ENCODE assay signal across 27 mouse cellular contexts in genomic region chr19:4889791-4890190, GRCm38 (mm10). TPM values are rescaled to one million over a fixed set of nuclear protein-coding genes. Genes with fewer than 3 reads are reported as not detected.
A peak's percentile ranks its signal among the peaks of the same experiment; 100 is the strongest.
DNase-seq lines count a peak whose midpoint lies in the region; ATAC-seq lines count a peak whose summit lies in the region.
"Had no signal": no experiment of that assay in that cellular context is flagged by ENCODE, and none has a peak within 500 bp of the region (broad histone marks: within the 10 kb centered on the region; RNA-seq: fewer than 3 reads in every experiment).

No protein-coding gene starts in this region.

- ATAC-seq in heart, embryonic 15.5 days (replicated peaks; ENCODE audit: insufficient number of reproducible peaks, insufficient read depth, low FRiP score, low read depth), result 0 out of 2 replicates have a peak, but pooled peaks have one; percentile 22
- no peak for ATAC-seq in heart, embryonic 12.5 days (ENCODE audit: insufficient number of reproducible peaks, low FRiP score)
- no peak for ATAC-seq in liver, embryonic 12.5 days
- ATAC-seq: CD4-positive, CD25-positive, alpha-beta regulatory T cell, adult 4 months; forebrain, embryonic 14.5 days; forebrain, postnatal 0 days; hindbrain, embryonic 16.5 days; intestine, embryonic 15.5 days had no signal

- peaks cover 5% of the 10 kb centered on the region; the same call in 1 of the 2 replicates for H3K4me1 ChIP-seq in heart, embryonic 15.5 days (replicated peaks)
- H3K4me1 ChIP-seq in heart, embryonic 12.5 days (replicated peaks), result no peaks in the 10 kb centered on the region
- H3K4me1 ChIP-seq in liver, embryonic 12.5 days, result peaks cover 36% of the 10 kb centered on the region
- H3K4me1 ChIP-seq: embryonic facial prominence, embryonic 12.5 days; embryonic facial prominence, embryonic 15.5 days; heart, embryonic 13.5 days; hindbrain, embryonic 10.5 days; hindbrain, embryonic 13.5 days; intestine, embryonic 15.5 days had no signal

- no peaks in the 10 kb centered on the region for H3K36me3 ChIP-seq in heart, embryonic 15.5 days
- H3K36me3 ChIP-seq in heart, embryonic 12.5 days, result no peaks in the 10 kb centered on the region; the same call in 1 of the 2 replicates
- H3K36me3 ChIP-seq in liver, embryonic 12.5 days, result 0 out of 2 replicates have a peak, but pooled peaks cover 5% of the 10 kb centered on the region
- H3K36me3 ChIP-seq: heart, embryonic 13.5 days; intestine, embryonic 15.5 days had no signal

- WGBS in heart, embryonic 15.5 days, result 52% methylated on average over 10 of the region's 10 CpGs
- 61% methylated on average over 10 of the region's 10 CpGs for WGBS in heart, embryonic 12.5 days
- 77% methylated on average over 10 of the region's 10 CpGs for WGBS in liver, embryonic 12.5 days (ENCODE audit: insufficient replicate concordance)

- no peak overlapping the region for H3K4me3 ChIP-seq in heart, embryonic 15.5 days
- H3K4me3 ChIP-seq in heart, embryonic 12.5 days, result no peak overlapping the region
- H3K4me3 ChIP-seq in liver, embryonic 12.5 days, result no peak overlapping the region
- H3K4me3 ChIP-seq: embryonic facial prominence, embryonic 12.5 days; embryonic facial prominence, embryonic 15.5 days; heart, embryonic 13.5 days; hindbrain, embryonic 10.5 days; hindbrain, embryonic 13.5 days; intestine, embryonic 15.5 days had no signal

- peaks cover 7% of the 10 kb centered on the region; the same call in 1 of the 2 replicates for H3K27me3 ChIP-seq in heart, embryonic 15.5 days
- peaks cover 25% of the 10 kb centered on the region for H3K27me3 ChIP-seq in heart, embryonic 12.5 days (replicated peaks)
- H3K27me3 ChIP-seq in liver, embryonic 12.5 days (replicated peaks), result peaks cover 13% of the 10 kb centered on the region
- H3K27me3 ChIP-seq: embryonic facial prominence, embryonic 12.5 days; embryonic facial prominence, embryonic 15.5 days; hindbrain, embryonic 13.5 days; intestine, embryonic 15.5 days had no signal

- intact Hi-C loops in heart, postnatal 10 days (cut with DNase I), result no loop called here
- intact Hi-C loops in heart, postnatal 25 days (cut with DNase I), result no loop called here

- no peak overlapping the region for H3K9ac ChIP-seq in heart, embryonic 15.5 days
- H3K9ac ChIP-seq in heart, embryonic 12.5 days, result no peak overlapping the region
- H3K9ac ChIP-seq in liver, embryonic 12.5 days, result no peak overlapping the region
- H3K9ac ChIP-seq: embryonic facial prominence, embryonic 12.5 days; embryonic facial prominence, embryonic 15.5 days; forebrain, postnatal 0 days; heart, embryonic 13.5 days; hindbrain, embryonic 13.5 days; intestine, embryonic 15.5 days had no signal

- no peak overlapping the region for H3K27ac ChIP-seq in heart, embryonic 15.5 days
- no peak overlapping the region for H3K27ac ChIP-seq in heart, embryonic 12.5 days (ENCODE audit: poor library complexity, severe bottlenecking)
- H3K27ac ChIP-seq in liver, embryonic 12.5 days, result 0 out of 2 replicates have a peak overlapping the region, but pooled peaks have one; percentile 21
- H3K27ac ChIP-seq: embryonic facial prominence, embryonic 12.5 days; embryonic facial prominence, embryonic 15.5 days; heart, embryonic 13.5 days; hindbrain, embryonic 10.5 days; hindbrain, embryonic 13.5 days; intestine, embryonic 15.5 days had no signal

- peak; percentile 23 to 37 for DNase-seq in heart, postnatal 10 days
- DNase-seq in heart, postnatal 25 days (ENCODE audit: low spot score), result no peak
- no peak for DNase-seq in liver
- DNase-seq: adrenal gland, adult 2 months; adrenal gland, postnatal 14 days; cerebellum, adult 11 months; cerebellum, adult 2 months; cerebellum, adult 9-11 months; cerebellum, postnatal 25 days; forebrain, postnatal 0 days; gastrocnemius, postnatal 10 days; gastrocnemius, postnatal 36 days; kidney, adult 11 months; kidney, adult 8-10 months had no signal

- no peaks in the 10 kb centered on the region for H3K9me3 ChIP-seq in heart, embryonic 15.5 days (replicated peaks)
- no peaks in the 10 kb centered on the region for H3K9me3 ChIP-seq in heart, embryonic 12.5 days (replicated peaks)
- no peaks in the 10 kb centered on the region for H3K9me3 ChIP-seq in liver, embryonic 12.5 days (replicated peaks)
- H3K9me3 ChIP-seq: embryonic facial prominence, embryonic 12.5 days; embryonic facial prominence, embryonic 15.5 days; heart, embryonic 13.5 days; hindbrain, embryonic 10.5 days; hindbrain, embryonic 13.5 days; intestine, embryonic 15.5 days had no signal

- H3K4me2 ChIP-seq in heart, embryonic 15.5 days, result no peak overlapping the region
- H3K4me2 ChIP-seq in heart, embryonic 12.5 days, result no peak overlapping the region
- H3K4me2 ChIP-seq in liver, embryonic 12.5 days, result no peak overlapping the region
- H3K4me2 ChIP-seq: embryonic facial prominence, embryonic 12.5 days; embryonic facial prominence, embryonic 15.5 days; heart, embryonic 13.5 days; hindbrain, embryonic 13.5 days; intestine, embryonic 15.5 days had no signal

RNA-seq across cellular contexts. Expression of gene Zdhhc24, which starts 11.3 kb away (rescaled TPM):
- 6.6 and 9.9 TPM in 2 replicates for polyA plus RNA-seq in heart, embryonic 15.5 days (2015; fragmentation: Nextera tagmentation; extraction: Ambion mirVana)
- polyA plus RNA-seq in heart, embryonic 12.5 days (2016; fragmentation: Nextera tagmentation; extraction: Ambion mirVana), result 9.6 TPM in 2 replicates
- 1 to 10 TPM; 4.0 to 5.0 TPM for total RNA-seq in heart, postnatal 10 days (2021)
- total RNA-seq in heart, postnatal 25 days (2021), result 1 to 10 TPM; 2.6 to 4.0 TPM
- polyA plus RNA-seq in liver, embryonic 12.5 days (2016; fragmentation: Nextera tagmentation; extraction: Ambion mirVana), result 13.9 and 15.9 TPM in 2 replicates

RNA-seq across cellular contexts. Expression of gene Actn3, which starts 12.1 kb away (rescaled TPM):
- 2.1 and 9.1 TPM in 2 replicates for polyA plus RNA-seq in heart, embryonic 15.5 days (2015; fragmentation: Nextera tagmentation; extraction: Ambion mirVana)
- polyA plus RNA-seq in heart, embryonic 12.5 days (2016; fragmentation: Nextera tagmentation; extraction: Ambion mirVana), result 4.1 and 4.2 TPM in 2 replicates
- under 1 TPM; 0.37 to 0.53 TPM for total RNA-seq in heart, postnatal 10 days (2021)
- total RNA-seq in heart, postnatal 25 days (2021), result under 1 TPM; 0.42 to 0.53 TPM
- polyA plus RNA-seq in liver, embryonic 12.5 days (2016; fragmentation: Nextera tagmentation; extraction: Ambion mirVana), result 0.79 and 0.82 TPM in 2 replicates
- polyA plus RNA-seq: CD4-positive, CD25-positive, alpha-beta regulatory T cell, adult 4 months had no signal

RNA-seq across cellular contexts. Expression of gene Bbs1, which starts 16.6 kb away (rescaled TPM):
- 2.2 and 2.7 TPM in 2 replicates for polyA plus RNA-seq in heart, embryonic 15.5 days (2015; fragmentation: Nextera tagmentation; extraction: Ambion mirVana)
- polyA plus RNA-seq in heart, embryonic 12.5 days (2016; fragmentation: Nextera tagmentation; extraction: Ambion mirVana), result 2.8 and 3.4 TPM in 2 replicates
- 1 to 10 TPM; 5.1 to 5.3 TPM for total RNA-seq in heart, postnatal 10 days (2021)
- total RNA-seq in heart, postnatal 25 days (2021), result 1 to 10 TPM; 4.0 to 4.1 TPM
- polyA plus RNA-seq in liver, embryonic 12.5 days (2016; fragmentation: Nextera tagmentation; extraction: Ambion mirVana), result 1.6 and 1.8 TPM in 2 replicates

RNA-seq across cellular contexts. Expression of gene Ctsf, which starts 34.9 kb away (rescaled TPM):
- polyA plus RNA-seq in heart, embryonic 15.5 days (2015; fragmentation: Nextera tagmentation; extraction: Ambion mirVana), result 37.4 and 42.6 TPM in 2 replicates
- polyA plus RNA-seq in heart, embryonic 12.5 days (2016; fragmentation: Nextera tagmentation; extraction: Ambion mirVana), result 36.2 and 41.1 TPM in 2 replicates
- 10 to 100 TPM; 54.7 to 56.0 TPM for total RNA-seq in heart, postnatal 10 days (2021)
- 10 to 100 TPM; 77.9 to 82.6 TPM for total RNA-seq in heart, postnatal 25 days (2021)
- 13.1 and 17.8 TPM in 2 replicates for polyA plus RNA-seq in liver, embryonic 12.5 days (2016; fragmentation: Nextera tagmentation; extraction: Ambion mirVana)
- total RNA-seq: MEL had no signal

RNA-seq across cellular contexts. Expression of gene Dpp3, which starts 38.3 kb away (rescaled TPM):
- 63.6 and 84.8 TPM in 2 replicates for polyA plus RNA-seq in heart, embryonic 15.5 days (2015; fragmentation: Nextera tagmentation; extraction: Ambion mirVana)
- 108 and 110 TPM in 2 replicates for polyA plus RNA-seq in heart, embryonic 12.5 days (2016; fragmentation: Nextera tagmentation; extraction: Ambion mirVana)
- 10 to 100 TPM; 37.4 to 38.2 TPM for total RNA-seq in heart, postnatal 10 days (2021)
- 10 to 100 TPM; 17.5 to 19.6 TPM for total RNA-seq in heart, postnatal 25 days (2021)
- polyA plus RNA-seq in liver, embryonic 12.5 days (2016; fragmentation: Nextera tagmentation; extraction: Ambion mirVana), result 76.7 and 83.3 TPM in 2 replicates

Comparison
In these comparisons a context has a peak if more than half of its experiments do, and no peak if none do; other contexts are left out.
1. DNase-seq: peak in heart, postnatal 10 days (2 of 2); none in heart, postnatal 25 days (single experiment) and liver (single experiment).